Mouse (Mus musculus): ENCODE data around the gene BC005537. TPM values are rescaled to one million over a fixed set of nuclear protein-coding genes. Genes with fewer than 3 reads are reported as not detected.
"Not testable (repeated sequence)": the region's sequence is repeated elsewhere in the genome, so short reads cannot be mapped to it uniquely, and the experiment has no call there.

BC005537 gene
- polyA plus RNA-seq, 1 experiment from 2014 or later: 25.0 TPM

- not testable (repeated sequence) for H3K9me3 ChIP-seq (ENCODE audit: control insufficient read depth, low read length); H3K36me3 ChIP-seq (ENCODE audit: control insufficient read depth, insufficient read depth, low read length); H3K4me1 ChIP-seq (ENCODE audit: control insufficient read depth, insufficient read depth, low read length); H3K27ac ChIP-seq (ENCODE audit: low read depth, low read length); H3K4me3 ChIP-seq (ENCODE audit: low read depth, low read length); H3K27me3 ChIP-seq (ENCODE audit: control insufficient read depth, insufficient read depth, low read length); H3K9ac ChIP-seq (ENCODE audit: low read length); DNase-seq (ENCODE audit: low spot score, missing footprints); H3K4me2 ChIP-seq; ATAC-seq (ENCODE audit: low FRiP score)
- WGBS: 79% methylated on average over 4 of the region's 4 CpGs
These were observed 33.6 kb upstream of the BC005537 start for GRCm38 (mm10) chr13:24767809-24768208.

- H3K9me3 ChIP-seq (ENCODE audit: control insufficient read depth, low read length); H3K27me3 ChIP-seq (ENCODE audit: control insufficient read depth, insufficient read depth, low read length); H3K4me1 ChIP-seq (ENCODE audit: control insufficient read depth, insufficient read depth, low read length); ATAC-seq (ENCODE audit: low FRiP score); H3K4me3 ChIP-seq (ENCODE audit: low read depth, low read length); H3K36me3 ChIP-seq (ENCODE audit: control insufficient read depth, insufficient read depth, low read length); H3K4me2 ChIP-seq; DNase-seq (ENCODE audit: low spot score, missing footprints); H3K9ac ChIP-seq (ENCODE audit: low read length); H3K27ac ChIP-seq (ENCODE audit: low read depth, low read length): not testable (repeated sequence)
- 94% methylated on average over 10 of the region's 10 CpGs for WGBS
These were observed 30.0 kb upstream of the BC005537 start for GRCm38 (mm10) chr13:24771482-24771881.

GRCm38 (mm10) chr13:24776146-24776844 lies 25.2 kb upstream of the BC005537 start:
- Histone ChIP-seq H3K27me3 (ENCODE audit: control insufficient read depth, insufficient read depth, low read length) (no peaks in the 10 kb centered on the region), H3K4me1 (ENCODE audit: control insufficient read depth, insufficient read depth, low read length) (no peaks in the 10 kb centered on the region), H3K27ac (ENCODE audit: low read depth, low read length) (no peak overlapping the region), H3K9me3 (ENCODE audit: control insufficient read depth, low read length) (no peaks in the 10 kb centered on the region), H3K4me2 (no peak overlapping the region), H3K9ac (ENCODE audit: low read length) (no peak overlapping the region), H3K4me3 (ENCODE audit: low read depth, low read length) (no peak overlapping the region), H3K36me3 (ENCODE audit: control insufficient read depth, insufficient read depth, low read length) (no peaks in the 10 kb centered on the region)
- 56% methylated on average over 7 of the region's 7 CpGs for WGBS
- DNase-seq (ENCODE audit: low spot score, missing footprints) (peak; percentile 94), ATAC-seq (ENCODE audit: low FRiP score) (no peak)

GRCm38 (mm10) chr13:24778026-24778425 lies 23.4 kb upstream of the BC005537 start:
- no peaks in the 10 kb centered on the region for H3K36me3 ChIP-seq (ENCODE audit: control insufficient read depth, insufficient read depth, low read length)
- H3K4me2 ChIP-seq: no peak overlapping the region
- no peak overlapping the region for H3K4me3 ChIP-seq (ENCODE audit: low read depth, low read length)
- no peak overlapping the region for H3K27ac ChIP-seq (ENCODE audit: low read depth, low read length)
- H3K9ac ChIP-seq (ENCODE audit: low read length): no peak overlapping the region
- no peaks in the 10 kb centered on the region for H3K9me3 ChIP-seq (ENCODE audit: control insufficient read depth, low read length)
- no peaks in the 10 kb centered on the region for H3K4me1 ChIP-seq (ENCODE audit: control insufficient read depth, insufficient read depth, low read length)
- H3K27me3 ChIP-seq (ENCODE audit: control insufficient read depth, insufficient read depth, low read length): no peaks in the 10 kb centered on the region
- 81% methylated on average over 2 of the region's 2 CpGs for WGBS
- no peak for DNase-seq (ENCODE audit: low spot score, missing footprints)
- no peak for ATAC-seq (ENCODE audit: low FRiP score)

- no peaks in the 10 kb centered on the region for H3K4me1 ChIP-seq (ENCODE audit: control insufficient read depth, insufficient read depth, low read length)
- H3K4me2 ChIP-seq: no peak overlapping the region
- ATAC-seq (ENCODE audit: low FRiP score) (no peak), DNase-seq (ENCODE audit: low spot score, missing footprints) (no peak)
- H3K9ac ChIP-seq (ENCODE audit: low read length): no peak overlapping the region
- no peaks in the 10 kb centered on the region for H3K36me3 ChIP-seq (ENCODE audit: control insufficient read depth, insufficient read depth, low read length)
- no peaks in the 10 kb centered on the region for H3K27me3 ChIP-seq (ENCODE audit: control insufficient read depth, insufficient read depth, low read length)
- no peaks in the 10 kb centered on the region for H3K9me3 ChIP-seq (ENCODE audit: control insufficient read depth, low read length)
- WGBS: 90% methylated on average over 8 of the region's 8 CpGs
- H3K4me3 ChIP-seq (ENCODE audit: low read depth, low read length): no peak overlapping the region
- H3K27ac ChIP-seq (ENCODE audit: low read depth, low read length): no peak overlapping the region
These were observed 22.6 kb upstream of the BC005537 start for GRCm38 (mm10) chr13:24778706-24779380.

- H3K36me3 ChIP-seq (ENCODE audit: control insufficient read depth, insufficient read depth, low read length): no peaks in the 10 kb centered on the region
- DNase-seq (ENCODE audit: low spot score, missing footprints) (no peak), ATAC-seq (ENCODE audit: low FRiP score) (no peak)
- H3K9me3 ChIP-seq (ENCODE audit: control insufficient read depth, low read length): no peaks in the 10 kb centered on the region
- no peak overlapping the region for H3K4me2 ChIP-seq
- H3K9ac ChIP-seq (ENCODE audit: low read length): no peak overlapping the region
- no peak overlapping the region for H3K27ac ChIP-seq (ENCODE audit: low read depth, low read length)
- H3K4me3 ChIP-seq (ENCODE audit: low read depth, low read length): no peak overlapping the region
- H3K4me1 ChIP-seq (ENCODE audit: control insufficient read depth, insufficient read depth, low read length): no peaks in the 10 kb centered on the region
- WGBS: 86% methylated on average over 5 of the region's 5 CpGs
- H3K27me3 ChIP-seq (ENCODE audit: control insufficient read depth, insufficient read depth, low read length): no peaks in the 10 kb centered on the region
These were observed 19.5 kb upstream of the BC005537 start for GRCm38 (mm10) chr13:24781916-24782315.

- H3K27ac ChIP-seq (ENCODE audit: low read depth, low read length): no peak overlapping the region
- no peaks in the 10 kb centered on the region for H3K4me1 ChIP-seq (ENCODE audit: control insufficient read depth, insufficient read depth, low read length)
- WGBS: 40% methylated on average over 11 of the region's 11 CpGs
- H3K4me2 ChIP-seq: no peak overlapping the region
- H3K27me3 ChIP-seq (ENCODE audit: control insufficient read depth, insufficient read depth, low read length): no peaks in the 10 kb centered on the region
- no peak overlapping the region for H3K9ac ChIP-seq (ENCODE audit: low read length)
- H3K4me3 ChIP-seq (ENCODE audit: low read depth, low read length): no peak overlapping the region
- no peaks in the 10 kb centered on the region for H3K9me3 ChIP-seq (ENCODE audit: control insufficient read depth, low read length)
- ATAC-seq (ENCODE audit: low FRiP score) (no peak), DNase-seq (ENCODE audit: low spot score, missing footprints) (no peak)
- no peaks in the 10 kb centered on the region for H3K36me3 ChIP-seq (ENCODE audit: control insufficient read depth, insufficient read depth, low read length)
These were observed 15.4 kb upstream of the BC005537 start for GRCm38 (mm10) chr13:24786014-24786490.

- DNase-seq (ENCODE audit: low spot score, missing footprints): no peak
- no peaks in the 10 kb centered on the region for H3K36me3 ChIP-seq (ENCODE audit: control insufficient read depth, insufficient read depth, low read length)
- H3K4me3 ChIP-seq (ENCODE audit: low read depth, low read length): no peak overlapping the region
- no peak for ATAC-seq (ENCODE audit: low FRiP score)
- no peak overlapping the region for H3K9ac ChIP-seq (ENCODE audit: low read length)
- no peaks in the 10 kb centered on the region for H3K4me1 ChIP-seq (ENCODE audit: control insufficient read depth, insufficient read depth, low read length)
- no peaks in the 10 kb centered on the region for H3K9me3 ChIP-seq (ENCODE audit: control insufficient read depth, low read length)
- no peak overlapping the region for H3K4me2 ChIP-seq
- no peaks in the 10 kb centered on the region for H3K27me3 ChIP-seq (ENCODE audit: control insufficient read depth, insufficient read depth, low read length)
- 92% methylated on average over 5 of the region's 5 CpGs for WGBS
- no peak overlapping the region for H3K27ac ChIP-seq (ENCODE audit: low read depth, low read length)
These were observed 14.0 kb upstream of the BC005537 start for GRCm38 (mm10) chr13:24787477-24787876.

GRCm38 (mm10) chr13:24791349-24791748 lies 10.1 kb upstream of the BC005537 start:
- 76% methylated on average over 2 of the region's 2 CpGs for WGBS
- no peak for DNase-seq (ENCODE audit: low spot score, missing footprints)
- no peak overlapping the region for H3K4me3 ChIP-seq (ENCODE audit: low read depth, low read length)

More at GRCm38 (mm10) chr13:24791349-24791748, 10.1 kb upstream of the BC005537 start:
- H3K27me3 ChIP-seq (ENCODE audit: control insufficient read depth, insufficient read depth, low read length): no peaks in the 10 kb centered on the region
- no peaks in the 10 kb centered on the region for H3K4me1 ChIP-seq (ENCODE audit: control insufficient read depth, insufficient read depth, low read length)
- H3K4me2 ChIP-seq: no peak overlapping the region
- no peaks in the 10 kb centered on the region for H3K9me3 ChIP-seq (ENCODE audit: control insufficient read depth, low read length)
- H3K9ac ChIP-seq (ENCODE audit: low read length): no peak overlapping the region
- ATAC-seq (ENCODE audit: low FRiP score): no peak
- H3K36me3 ChIP-seq (ENCODE audit: control insufficient read depth, insufficient read depth, low read length): no peaks in the 10 kb centered on the region
- H3K27ac ChIP-seq (ENCODE audit: low read depth, low read length): no peak overlapping the region

All from midbrain, embryonic 11.5 days (tissue).